Mouse (Mus musculus): ENCODE data around the gene Trhde. TPM values are rescaled to one million over a fixed set of nuclear protein-coding genes. Genes with fewer than 3 reads are reported as not detected.

Trhde gene
- polyA plus RNA-seq (2012; rRNA removed) = 11.6 and 13.5 TPM in 2 replicates

- peak; percentile 44 to 67 for DNase-seq (ENCODE audit: extremely low spot score in 1 of 2, low spot score in 1 of 2)
Measured at GRCm38 (mm10) chr10:114802161-114802651, at the start of gene Trhde. Gene Trhde (minus strand): TSS chr10:114802307.

GRCm38 (mm10) chr10:114841966-114842365, 39.9 kb upstream of the Trhde start:
- DNase-seq (ENCODE audit: extremely low spot score in 1 of 2, low spot score in 1 of 2) = no peak

GRCm38 (mm10) chr10:114841440-114841839, 39.3 kb upstream of the Trhde start:
- peak in 1 of 2 experiments; percentile 51 for DNase-seq (ENCODE audit: extremely low spot score in 1 of 2, low spot score in 1 of 2)

- DNase-seq (ENCODE audit: extremely low spot score in 1 of 2, low spot score in 1 of 2) = no peak
Measured at GRCm38 (mm10) chr10:114831313-114831712, 29.2 kb upstream of the Trhde start.

- DNase-seq (ENCODE audit: extremely low spot score in 1 of 2, low spot score in 1 of 2) = no peak
Measured at GRCm38 (mm10) chr10:114808799-114809198, 6.7 kb upstream of the Trhde start.

- DNase-seq (ENCODE audit: extremely low spot score in 1 of 2, low spot score in 1 of 2) = peak in 1 of 2 experiments; percentile 48
Measured at GRCm38 (mm10) chr10:114805884-114806283, 3.8 kb upstream of the Trhde start.

GRCm38 (mm10) chr10:114801457-114802160, 498 bp downstream of the Trhde start:
- peak; percentile 20 to 38 for DNase-seq (ENCODE audit: extremely low spot score in 1 of 2, low spot score in 1 of 2)

- no peak for DNase-seq (ENCODE audit: extremely low spot score in 1 of 2, low spot score in 1 of 2)
Measured at GRCm38 (mm10) chr10:114800331-114801304, 1.5 kb downstream of the Trhde start.

GRCm38 (mm10) chr10:114799481-114799880, 2.6 kb downstream of the Trhde start:
- no peak for DNase-seq (ENCODE audit: extremely low spot score in 1 of 2, low spot score in 1 of 2)

- no peak for DNase-seq (ENCODE audit: extremely low spot score in 1 of 2, low spot score in 1 of 2)
Measured at GRCm38 (mm10) chr10:114798788-114799187, 3.3 kb downstream of the Trhde start.

GRCm38 (mm10) chr10:114798218-114798617, 3.9 kb downstream of the Trhde start:
- DNase-seq (ENCODE audit: extremely low spot score in 1 of 2, low spot score in 1 of 2) = no peak

- DNase-seq (ENCODE audit: extremely low spot score in 1 of 2, low spot score in 1 of 2) = no peak
Measured at GRCm38 (mm10) chr10:114797664-114798063, 4.4 kb downstream of the Trhde start.

GRCm38 (mm10) chr10:114796872-114797271, 5.2 kb downstream of the Trhde start:
- DNase-seq (ENCODE audit: extremely low spot score in 1 of 2, low spot score in 1 of 2) = no peak

GRCm38 (mm10) chr10:114794214-114794613, 7.9 kb downstream of the Trhde start:
- DNase-seq (ENCODE audit: extremely low spot score in 1 of 2, low spot score in 1 of 2) = no peak

GRCm38 (mm10) chr10:114765914-114766313, 36.2 kb downstream of the Trhde start:
- no peak for DNase-seq (ENCODE audit: extremely low spot score in 1 of 2, low spot score in 1 of 2)

- no peak for DNase-seq (ENCODE audit: extremely low spot score in 1 of 2, low spot score in 1 of 2)
Measured at GRCm38 (mm10) chr10:114762125-114762524, 40.0 kb downstream of the Trhde start.

GRCm38 (mm10) chr10:114759240-114759639, 42.9 kb downstream of the Trhde start:
- DNase-seq (ENCODE audit: extremely low spot score in 1 of 2, low spot score in 1 of 2) = no peak

GRCm38 (mm10) chr10:114758614-114759013, 43.5 kb downstream of the Trhde start:
- DNase-seq (ENCODE audit: extremely low spot score in 1 of 2, low spot score in 1 of 2) = no peak

GRCm38 (mm10) chr10:114742755-114743705, 59.1 kb downstream of the Trhde start:
- no peak for DNase-seq (ENCODE audit: extremely low spot score in 1 of 2, low spot score in 1 of 2)

GRCm38 (mm10) chr10:114739916-114740315, 62.2 kb downstream of the Trhde start:
- no peak for DNase-seq (ENCODE audit: extremely low spot score in 1 of 2, low spot score in 1 of 2)
